Mouse (Mus musculus) layer of hippocampus, postnatal 25 days (tissue): ENCODE results near the gene Snx5. TPM values are rescaled to one million over a fixed set of nuclear protein-coding genes. Genes with fewer than 3 reads are reported as not detected.

ENCODE experiments used
- DNase-seq, 2 experiments: peaks; one replicate each; pipeline ENCODE4 v3.0.0; 2022; ENCODE audit warnings: mixed read lengths in 2 of 2, low spot score in 1 of 2; ENCODE audit errors: extremely low spot score in 1 of 2
- total RNA-seq, 2 experiments: library from RNA; stranded (reverse); gene quantifications; 2 replicates each; pipeline ENCODE4 v1.2.3; 2021

Gene Snx5
- total RNA-seq: 10 to 100 TPM; 71.2 to 71.4 TPM

- DNase-seq: peak; percentile 85 to 97
Measured at GRCm38 (mm10) chr2:144270507-144271420, at the start of gene Snx5, which contains the start of gene Mgme1. Snx5 (minus strand) TSS chr2:144270906. Mgme1 (plus strand) TSS chr2:144270663.

GRCm38 (mm10) chr2:144311372-144311771 lies 40.7 kb upstream of the Snx5 start:
- no peak for DNase-seq

- DNase-seq: no peak
Measured at GRCm38 (mm10) chr2:144310273-144310672, 39.6 kb upstream of the Snx5 start.

GRCm38 (mm10) chr2:144308561-144308960 lies 37.9 kb upstream of the Snx5 start:
- no peak for DNase-seq

GRCm38 (mm10) chr2:144305721-144306294 lies 35.1 kb upstream of the Snx5 start:
- no peak for DNase-seq

GRCm38 (mm10) chr2:144301101-144301500 lies 30.4 kb upstream of the Snx5 start:
- DNase-seq: no peak

- DNase-seq: no peak
Measured at GRCm38 (mm10) chr2:144299749-144300669, 29.3 kb upstream of the Snx5 start.

GRCm38 (mm10) chr2:144295145-144295735 lies 24.5 kb upstream of the Snx5 start:
- DNase-seq: no peak

- DNase-seq: peak; percentile 26 to 32
Measured at GRCm38 (mm10) chr2:144291600-144292305, 21.0 kb upstream of the Snx5 start.

- DNase-seq: no peak
Measured at GRCm38 (mm10) chr2:144290321-144290720, 19.6 kb upstream of the Snx5 start.

GRCm38 (mm10) chr2:144281417-144281816 lies 10.7 kb upstream of the Snx5 start:
- DNase-seq: no peak

GRCm38 (mm10) chr2:144280568-144280967 lies 9.9 kb upstream of the Snx5 start:
- no peak for DNase-seq

- no peak for DNase-seq
Measured at GRCm38 (mm10) chr2:144279742-144280141, 9.0 kb upstream of the Snx5 start.

- no peak for DNase-seq
Measured at GRCm38 (mm10) chr2:144276885-144277284, 6.2 kb upstream of the Snx5 start.

- no peak for DNase-seq
Measured at GRCm38 (mm10) chr2:144274741-144275140, 4.0 kb upstream of the Snx5 start.

GRCm38 (mm10) chr2:144272088-144272487 lies 1.4 kb upstream of the Snx5 start:
- no peak for DNase-seq

GRCm38 (mm10) chr2:144269679-144270475 lies 829 bp downstream of the Snx5 start:
- DNase-seq: no peak

GRCm38 (mm10) chr2:144269306-144269650 lies 1.4 kb downstream of the Snx5 start:
- no peak for DNase-seq
